Mouse (Mus musculus): ENCODE measurements around the gene Acsf2. TPM values are rescaled to one million over a fixed set of nuclear protein-coding genes. Genes with fewer than 3 reads are reported as not detected.

Acsf2 gene
- polyA plus RNA-seq, 2 experiments = 1.4 to 3.9 TPM

DNA sequence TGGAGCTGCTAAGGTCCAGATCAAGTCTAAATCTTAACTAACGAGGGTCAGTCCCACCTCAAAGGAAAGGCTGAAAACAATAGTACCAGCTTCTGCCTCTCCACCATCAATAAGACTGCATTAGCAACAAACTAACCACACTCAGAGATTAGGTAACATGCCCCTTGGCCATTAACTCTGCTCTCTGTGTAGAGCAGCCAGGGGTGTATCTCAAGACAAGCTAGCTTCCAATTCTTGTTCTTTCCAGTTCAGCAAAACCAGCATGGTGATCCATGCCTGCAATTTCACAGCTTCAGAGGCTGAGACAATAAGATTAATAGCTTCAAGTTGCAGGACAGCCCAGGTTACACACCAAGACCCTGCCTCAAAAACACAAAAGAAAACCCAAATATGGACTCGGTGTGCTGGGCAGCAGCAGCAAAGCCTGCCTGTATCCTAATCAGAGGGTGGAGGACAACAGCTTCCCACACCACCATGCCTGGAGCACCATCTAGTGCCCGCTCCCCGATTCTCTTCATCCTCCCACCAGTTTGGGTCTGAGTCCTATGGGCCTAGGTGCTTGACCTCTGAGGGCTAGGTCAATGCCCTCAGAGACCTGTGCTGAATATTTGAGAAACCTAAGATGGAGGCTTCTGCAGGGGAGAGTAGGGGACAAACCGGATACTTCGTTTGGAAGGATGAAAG, 3.1 kb downstream of the Acsf2 start:
- TF ChIP-seq CTCF (IDR thresholded peaks at IDR 0.05; ENCODE audit: low read depth) (peak; percentile 34), EP300 (IDR thresholded peaks at IDR 0.05; ENCODE audit: low read depth) (no peak)
- no peak overlapping the region for H3K27ac ChIP-seq
- no peak for DNase-seq (ENCODE audit: low read depth in 3 of 3, low spot score in 3 of 3)

DNA sequence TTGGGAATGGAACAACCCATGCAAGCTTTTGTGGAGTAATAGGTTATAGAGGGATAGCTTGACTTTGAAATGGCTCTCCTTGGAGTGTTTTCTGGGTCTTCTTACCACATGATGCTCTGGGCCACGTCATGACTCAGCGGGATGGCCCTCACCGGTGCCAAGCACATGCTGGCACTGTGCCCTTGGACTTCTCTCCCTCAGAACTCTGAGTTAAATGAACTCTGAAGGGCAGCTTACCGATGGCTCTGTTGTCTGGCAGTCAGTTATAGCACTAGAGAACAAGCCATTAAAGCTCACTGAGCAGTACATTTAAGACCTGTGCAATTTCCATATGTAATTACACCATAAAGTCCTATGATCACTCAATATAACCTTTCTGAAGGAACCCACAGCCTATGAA, 4.4 kb downstream of the Acsf2 start:
- H3K4me2 ChIP-seq (ENCODE audit: low read depth) = no peak overlapping the region
- no peak overlapping the region for H3K27ac ChIP-seq
- no peaks in the 10 kb centered on the region for H3K9me3 ChIP-seq (ENCODE audit: control insufficient read depth, low read length)
- TF ChIP-seq EP300 (IDR thresholded peaks at IDR 0.05; ENCODE audit: low read depth) = no peak
- no peak for TF ChIP-seq CTCF (IDR thresholded peaks at IDR 0.05; ENCODE audit: low read depth)
- H3K4me3 ChIP-seq (ENCODE audit: insufficient read depth in 1 of 2, low read depth in 2 of 2, low read length in 2 of 2) = no peak overlapping the region
- ATAC-seq (ENCODE audit: insufficient read depth) = no peak
- peaks cover 0 to 6% of the 10 kb centered on the region in 2 experiments; a peak in 2 of 4 replicates for H3K4me1 ChIP-seq (replicated peaks; ENCODE audit: control insufficient read depth in 2 of 2, insufficient read depth in 2 of 2, low read length in 1 of 2)
- no peaks in the 10 kb centered on the region for H3K36me3 ChIP-seq (replicated peaks; ENCODE audit: control insufficient read depth, insufficient read depth, low read depth)
- no peak for DNase-seq (ENCODE audit: low read depth in 3 of 3, low spot score in 3 of 3)
- no peak overlapping the region for H3K9ac ChIP-seq (replicated peaks)
- no peaks in the 10 kb centered on the region for H3K27me3 ChIP-seq (ENCODE audit: control insufficient read depth, insufficient read depth, low read length)
- 79% methylated on average over 4 of the region's 4 CpGs for WGBS (ENCODE audit: insufficient replicate concordance)

More for the DNA sequence above, 3.1 kb downstream of the Acsf2 start:
- no peaks in the 10 kb centered on the region for H3K27me3 ChIP-seq (ENCODE audit: control insufficient read depth, insufficient read depth, low read length)
- no peak overlapping the region for H3K9ac ChIP-seq (replicated peaks)
- H3K4me1 ChIP-seq (replicated peaks; ENCODE audit: control insufficient read depth in 2 of 2, insufficient read depth in 2 of 2, low read length in 1 of 2) = peaks cover 0 to 6% of the 10 kb centered on the region in 2 experiments; a peak in 2 of 4 replicates
- 55% methylated on average over 6 of the region's 6 CpGs for WGBS (ENCODE audit: insufficient replicate concordance)
- H3K4me2 ChIP-seq (ENCODE audit: low read depth) = no peak overlapping the region
- H3K9me3 ChIP-seq (ENCODE audit: control insufficient read depth, low read length) = no peaks in the 10 kb centered on the region
- ATAC-seq (ENCODE audit: insufficient read depth) = no peak
- H3K36me3 ChIP-seq (replicated peaks; ENCODE audit: control insufficient read depth, insufficient read depth, low read depth) = no peaks in the 10 kb centered on the region
- no peak overlapping the region for H3K4me3 ChIP-seq (ENCODE audit: insufficient read depth in 1 of 2, low read depth in 2 of 2, low read length in 2 of 2)

DNA sequence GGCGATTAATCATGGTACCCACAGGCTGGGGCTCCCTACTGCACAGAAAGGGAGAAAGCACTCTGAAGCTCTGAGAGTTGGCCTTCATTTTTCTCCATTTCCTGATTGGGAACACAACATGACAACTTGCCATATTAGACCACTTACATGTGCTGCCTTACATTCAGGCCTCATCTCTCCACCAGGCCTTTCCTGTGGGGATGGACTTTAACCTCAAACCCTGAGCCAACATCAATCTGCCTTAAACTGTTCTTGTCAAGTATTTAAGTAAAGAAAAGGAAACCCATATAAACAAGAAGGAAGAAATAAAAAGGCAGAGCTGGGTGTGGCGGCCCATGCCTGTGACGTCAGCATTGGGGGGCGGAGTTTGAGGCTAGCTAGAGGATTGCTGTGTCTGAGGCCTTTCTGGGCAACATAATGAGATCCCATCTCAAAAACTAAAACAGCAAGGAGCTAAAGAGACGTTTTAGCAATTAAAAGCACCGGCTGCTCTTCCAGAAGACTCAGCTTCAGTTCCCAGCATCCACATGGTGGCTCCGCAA, 5.3 kb downstream of the Acsf2 start:
- H3K4me1 ChIP-seq (replicated peaks; ENCODE audit: control insufficient read depth in 2 of 2, insufficient read depth in 2 of 2, low read length in 1 of 2) = peaks cover 0 to 6% of the 10 kb centered on the region in 2 experiments; a peak in 2 of 4 replicates
- ATAC-seq (ENCODE audit: insufficient read depth) = no peak

DNA sequence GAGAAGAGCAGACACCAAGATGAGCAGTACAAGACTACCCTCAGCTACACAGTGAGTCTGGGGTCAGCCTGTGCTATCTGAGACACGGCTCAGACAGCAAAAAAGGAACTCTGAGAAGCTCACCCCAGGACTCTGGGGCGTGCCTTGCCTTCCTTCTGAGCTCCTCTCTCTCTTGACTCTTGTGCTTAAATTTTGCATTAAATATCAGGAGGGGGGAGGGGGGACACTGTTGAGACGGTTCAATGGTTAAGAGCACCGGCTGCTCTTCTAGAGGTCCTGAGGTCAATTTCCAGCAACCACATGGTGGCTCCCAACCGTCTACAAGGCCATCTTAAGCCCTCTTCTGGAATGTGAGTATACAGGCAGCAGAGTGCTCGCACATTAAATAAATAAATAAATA, 14.2 kb downstream of the Acsf2 start:
- Histone ChIP-seq H3K27ac (no peak overlapping the region), H3K27me3 (ENCODE audit: control insufficient read depth, insufficient read depth, low read length) (no peaks in the 10 kb centered on the region), H3K4me2 (ENCODE audit: low read depth) (no peak overlapping the region), H3K4me1 (replicated peaks; ENCODE audit: control insufficient read depth in 2 of 2, insufficient read depth in 2 of 2, low read length in 1 of 2) (peaks cover 0 to 2% of the 10 kb centered on the region in 2 experiments; a peak in 1 of 4 replicates), H3K9me3 (ENCODE audit: control insufficient read depth, low read length) (no peaks in the 10 kb centered on the region), H3K36me3 (replicated peaks; ENCODE audit: control insufficient read depth, insufficient read depth, low read depth) (no peaks in the 10 kb centered on the region), H3K4me3 (ENCODE audit: insufficient read depth in 1 of 2, low read depth in 2 of 2, low read length in 2 of 2) (no peak overlapping the region), H3K9ac (replicated peaks) (no peak overlapping the region)
- 66% methylated on average over 6 of the region's 6 CpGs for WGBS (ENCODE audit: insufficient replicate concordance)
- DNase-seq (ENCODE audit: low read depth in 3 of 3, low spot score in 3 of 3) = no peak
- TF ChIP-seq CTCF (IDR thresholded peaks at IDR 0.05; ENCODE audit: low read depth) = no peak
- TF ChIP-seq EP300 (IDR thresholded peaks at IDR 0.05; ENCODE audit: low read depth) = no peak
- ATAC-seq (ENCODE audit: insufficient read depth) = no peak

More for the DNA sequence above, 5.3 kb downstream of the Acsf2 start:
- TF ChIP-seq EP300 (IDR thresholded peaks at IDR 0.05; ENCODE audit: low read depth) (no peak), CTCF (IDR thresholded peaks at IDR 0.05; ENCODE audit: low read depth) (no peak)
- Histone ChIP-seq H3K4me2 (ENCODE audit: low read depth) (no peak overlapping the region), H3K9me3 (ENCODE audit: control insufficient read depth, low read length) (no peaks in the 10 kb centered on the region), H3K4me3 (ENCODE audit: insufficient read depth in 1 of 2, low read depth in 2 of 2, low read length in 2 of 2) (no peak overlapping the region), H3K9ac (replicated peaks) (no peak overlapping the region), H3K36me3 (replicated peaks; ENCODE audit: control insufficient read depth, insufficient read depth, low read depth) (no peaks in the 10 kb centered on the region), H3K27me3 (ENCODE audit: control insufficient read depth, insufficient read depth, low read length) (no peaks in the 10 kb centered on the region), H3K27ac (no peak overlapping the region)
- WGBS (ENCODE audit: insufficient replicate concordance) = 52% methylated on average over 7 of the region's 7 CpGs
- DNase-seq (ENCODE audit: low read depth in 3 of 3, low spot score in 3 of 3) = peak in 1 of 3 experiments; percentile 18

DNA sequence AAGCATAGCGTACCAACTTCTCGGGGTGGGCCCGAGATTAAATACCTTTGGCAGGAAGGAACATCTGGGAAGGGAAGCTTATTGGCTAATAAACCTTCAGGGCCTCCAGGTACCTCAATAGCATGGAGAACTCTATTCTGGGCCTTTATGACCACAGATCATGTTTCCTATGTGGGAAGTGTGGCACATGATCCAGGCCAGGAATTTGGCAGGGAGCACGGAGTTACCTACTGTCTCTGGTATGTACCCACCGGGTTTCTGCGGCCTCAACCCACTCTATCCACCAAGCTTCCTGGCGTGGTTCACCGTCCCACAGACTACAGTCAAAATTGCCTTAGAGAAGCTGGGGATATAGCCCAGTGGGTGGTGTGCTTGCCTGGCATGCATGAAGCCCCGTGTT, 16.6 kb downstream of the Acsf2 start:
- TF ChIP-seq EP300 (IDR thresholded peaks at IDR 0.05; ENCODE audit: low read depth) (no peak), CTCF (IDR thresholded peaks at IDR 0.05; ENCODE audit: low read depth) (no peak)
- H3K4me3 ChIP-seq (ENCODE audit: insufficient read depth in 1 of 2, low read depth in 2 of 2, low read length in 2 of 2) = no peak overlapping the region
- no peak for DNase-seq (ENCODE audit: low read depth in 3 of 3, low spot score in 3 of 3)

More for the DNA sequence above, 16.6 kb downstream of the Acsf2 start:
- H3K27ac ChIP-seq = no peak overlapping the region
- no peaks in the 10 kb centered on the region for H3K27me3 ChIP-seq (ENCODE audit: control insufficient read depth, insufficient read depth, low read length)
- no peaks in the 10 kb centered on the region for H3K36me3 ChIP-seq (replicated peaks; ENCODE audit: control insufficient read depth, insufficient read depth, low read depth)
- no peak for ATAC-seq (ENCODE audit: insufficient read depth)
- H3K4me1 ChIP-seq (replicated peaks; ENCODE audit: control insufficient read depth in 2 of 2, insufficient read depth in 2 of 2, low read length in 1 of 2) = peaks cover 0 to 2% of the 10 kb centered on the region in 2 experiments; a peak in 1 of 4 replicates
- WGBS (ENCODE audit: insufficient replicate concordance) = 81% methylated on average over 9 of the region's 9 CpGs
- H3K4me2 ChIP-seq (ENCODE audit: low read depth) = no peak overlapping the region
- no peak overlapping the region for H3K9ac ChIP-seq (replicated peaks)
- H3K9me3 ChIP-seq (ENCODE audit: control insufficient read depth, low read length) = no peaks in the 10 kb centered on the region
